Mouse (Mus musculus): Measurements from ENCODE around the gene Omt2b. TPM values are rescaled to one million over a fixed set of nuclear protein-coding genes. Genes with fewer than 3 reads are reported as not detected.
"Not testable (repeated sequence)": the region's sequence is repeated elsewhere in the genome, so short reads cannot be mapped to it uniquely, and the experiment has no call there.

The Omt2b gene
- total RNA-seq, 1 experiment, result not detected

GRCm38 (mm10) chr9:78360484-78360872 lies 33.1 kb downstream of the Omt2b start:
- DNase-seq (ENCODE audit: low read depth, low spot score), result no peak
- TF ChIP-seq ZC3H11A (IDR thresholded peaks at IDR 0.05; ENCODE audit: borderline replicate concordance, low read depth, low read length), result no peak
- no peak for TF ChIP-seq HCFC1 (IDR thresholded peaks at IDR 0.05; ENCODE audit: borderline replicate concordance, insufficient read depth, low read length)
- no peak for TF ChIP-seq MAFK (IDR thresholded peaks at IDR 0.05; ENCODE audit: insufficient read depth, low read depth, low read length)
- TF ChIP-seq ZNF384 (IDR thresholded peaks at IDR 0.05; ENCODE audit: low read depth, low read length), result no peak
- no peak for TF ChIP-seq CHD2 (IDR thresholded peaks at IDR 0.05; ENCODE audit: low read depth, low read length)
- H3K9me3 ChIP-seq (ENCODE audit: control insufficient read depth, insufficient read depth, low read depth, low read length), result no peaks in the 10 kb centered on the region
- peaks cover 11 to 16% of the 10 kb centered on the region in 2 experiments for H3K4me1 ChIP-seq (ENCODE audit: control insufficient read depth in 2 of 2, insufficient read depth in 2 of 2, low read length in 2 of 2, poor library complexity in 1 of 2)
- in situ Hi-C loops (cut with MboI; ENCODE audit: low sequenced_read_pairs in 2 of 2, unreplicated experiment in 2 of 2), result no loop called here
- no peaks in the 10 kb centered on the region for H3K36me3 ChIP-seq (ENCODE audit: control insufficient read depth, insufficient read depth, low read length, poor library complexity, severe bottlenecking)
- no peak overlapping the region for H3K9ac ChIP-seq (ENCODE audit: insufficient read depth, low read depth, low read length, poor library complexity, severe bottlenecking)
- H3K27ac ChIP-seq (ENCODE audit: insufficient read depth, low read depth, low read length, poor library complexity, severe bottlenecking), result peak overlapping the region; percentile 89
- no peak overlapping the region; a peak in 1 of 4 replicates for H3K4me3 ChIP-seq (ENCODE audit: insufficient read depth in 1 of 2, low read depth in 1 of 2, low read length in 2 of 2, poor library complexity in 1 of 2, severe bottlenecking in 1 of 2)

DNA sequence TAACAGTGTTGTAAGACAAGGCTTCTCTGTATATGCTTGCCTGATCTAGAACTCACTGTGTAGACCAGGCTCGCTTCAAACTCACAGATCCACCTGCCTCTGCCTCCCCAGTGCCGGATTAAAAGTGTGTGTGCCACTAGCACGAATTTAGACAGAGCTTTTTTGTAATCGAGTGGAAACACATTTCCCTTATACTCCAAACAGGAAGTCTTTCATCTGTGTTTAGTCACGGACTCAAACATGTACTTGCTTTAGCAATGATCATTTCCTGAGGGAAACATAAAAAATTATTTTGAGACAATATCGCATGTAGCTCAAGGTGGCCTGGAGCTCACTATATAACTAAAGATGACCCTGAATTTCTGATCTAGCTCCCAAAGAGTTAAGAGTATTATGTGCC lies 36.0 kb downstream of the Omt2b start:
- no peak overlapping the region for H3K4me3 ChIP-seq (ENCODE audit: insufficient read depth in 1 of 2, low read depth in 1 of 2, low read length in 2 of 2, poor library complexity in 1 of 2, severe bottlenecking in 1 of 2)

DNA sequence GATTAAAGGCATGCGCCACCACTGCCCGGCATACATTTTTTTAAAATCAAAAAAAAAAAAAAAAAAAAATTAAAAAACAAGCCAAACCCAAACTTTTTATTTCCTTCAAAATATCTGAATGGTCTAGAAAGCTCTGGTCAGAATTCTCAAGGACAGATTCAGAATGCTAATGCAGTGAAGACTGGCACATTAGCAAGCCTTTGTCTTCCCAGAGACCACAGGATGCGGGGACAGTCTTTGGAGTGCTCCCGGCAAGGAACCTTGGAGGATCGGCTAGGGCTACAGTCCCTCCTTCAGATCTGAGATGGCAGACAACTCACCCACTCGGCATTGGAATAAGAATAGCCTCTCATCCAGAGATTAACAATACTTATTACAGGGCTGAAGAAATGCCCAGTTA lies 37.3 kb downstream of the Omt2b start:
- TF ChIP-seq ZC3H11A (IDR thresholded peaks at IDR 0.05; ENCODE audit: borderline replicate concordance, low read depth, low read length) (no peak), CHD2 (IDR thresholded peaks at IDR 0.05; ENCODE audit: low read depth, low read length) (peak; percentile 51; the same call in 1 of the 2 replicates), ZNF384 (IDR thresholded peaks at IDR 0.05; ENCODE audit: low read depth, low read length) (peak; percentile 86), MAFK (IDR thresholded peaks at IDR 0.05; ENCODE audit: insufficient read depth, low read depth, low read length) (no peak), HCFC1 (IDR thresholded peaks at IDR 0.05; ENCODE audit: borderline replicate concordance, insufficient read depth, low read length) (no peak)
- DNase-seq (ENCODE audit: low read depth, low spot score), result peak; percentile 82
- Histone ChIP-seq H3K4me1 (ENCODE audit: control insufficient read depth in 2 of 2, insufficient read depth in 2 of 2, low read length in 2 of 2, poor library complexity in 1 of 2) (peaks cover 8 to 11% of the 10 kb centered on the region in 2 experiments), H3K9ac (ENCODE audit: insufficient read depth, low read depth, low read length, poor library complexity, severe bottlenecking) (no peak overlapping the region; the same call in 1 of the 2 replicates), H3K27ac (ENCODE audit: insufficient read depth, low read depth, low read length, poor library complexity, severe bottlenecking) (peak overlapping the region; percentile 96; the same call in 1 of the 2 replicates), H3K4me3 (ENCODE audit: insufficient read depth in 1 of 2, low read depth in 1 of 2, low read length in 2 of 2, poor library complexity in 1 of 2, severe bottlenecking in 1 of 2) (peak overlapping the region; percentile 9 to 28; a peak in 2 of 4 replicates), H3K9me3 (ENCODE audit: control insufficient read depth, insufficient read depth, low read depth, low read length) (no peaks in the 10 kb centered on the region), H3K36me3 (ENCODE audit: control insufficient read depth, insufficient read depth, low read length, poor library complexity, severe bottlenecking) (no peaks in the 10 kb centered on the region; the same call in 1 of the 2 replicates)
- in situ Hi-C loops (cut with MboI; ENCODE audit: low sequenced_read_pairs in 2 of 2, unreplicated experiment in 2 of 2), result no loop called here

More for the DNA sequence above, 36.0 kb downstream of the Omt2b start:
- TF ChIP-seq ZC3H11A (IDR thresholded peaks at IDR 0.05; ENCODE audit: borderline replicate concordance, low read depth, low read length) (no peak), HCFC1 (IDR thresholded peaks at IDR 0.05; ENCODE audit: borderline replicate concordance, insufficient read depth, low read length) (no peak), MAFK (IDR thresholded peaks at IDR 0.05; ENCODE audit: insufficient read depth, low read depth, low read length) (no peak), CHD2 (IDR thresholded peaks at IDR 0.05; ENCODE audit: low read depth, low read length) (no peak), ZNF384 (IDR thresholded peaks at IDR 0.05; ENCODE audit: low read depth, low read length) (no peak)
- Histone ChIP-seq H3K27ac (ENCODE audit: insufficient read depth, low read depth, low read length, poor library complexity, severe bottlenecking) (peak overlapping the region; percentile 96; the same call in 1 of the 2 replicates), H3K4me1 (ENCODE audit: control insufficient read depth in 2 of 2, insufficient read depth in 2 of 2, low read length in 2 of 2, poor library complexity in 1 of 2) (peaks cover 11 to 15% of the 10 kb centered on the region in 2 experiments), H3K9ac (ENCODE audit: insufficient read depth, low read depth, low read length, poor library complexity, severe bottlenecking) (peak overlapping the region; percentile 60; the same call in 1 of the 2 replicates), H3K9me3 (ENCODE audit: control insufficient read depth, insufficient read depth, low read depth, low read length) (no peaks in the 10 kb centered on the region), H3K36me3 (ENCODE audit: control insufficient read depth, insufficient read depth, low read length, poor library complexity, severe bottlenecking) (no peaks in the 10 kb centered on the region; the same call in 1 of the 2 replicates)
- DNase-seq (ENCODE audit: low read depth, low spot score), result no peak
- in situ Hi-C loops (cut with MboI; ENCODE audit: low sequenced_read_pairs in 2 of 2, unreplicated experiment in 2 of 2), result no loop called here

- no peaks in the 10 kb centered on the region; the same call in 1 of the 2 replicates for H3K36me3 ChIP-seq (ENCODE audit: control insufficient read depth, insufficient read depth, low read length, poor library complexity, severe bottlenecking)
- no peaks in the 10 kb centered on the region for H3K9me3 ChIP-seq (ENCODE audit: control insufficient read depth, insufficient read depth, low read depth, low read length)
- H3K4me3 ChIP-seq (ENCODE audit: insufficient read depth in 1 of 2, low read depth in 1 of 2, low read length in 2 of 2, poor library complexity in 1 of 2, severe bottlenecking in 1 of 2), result peak overlapping the region; percentile 21 to 54
- H3K9ac ChIP-seq (ENCODE audit: insufficient read depth, low read depth, low read length, poor library complexity, severe bottlenecking), result peak overlapping the region; percentile 78
- in situ Hi-C loops (cut with MboI; ENCODE audit: low sequenced_read_pairs in 2 of 2, unreplicated experiment in 2 of 2), result no loop called here
- DNase-seq (ENCODE audit: low read depth, low spot score), result no peak
- peak overlapping the region; percentile 96 for H3K27ac ChIP-seq (ENCODE audit: insufficient read depth, low read depth, low read length, poor library complexity, severe bottlenecking)
- TF ChIP-seq ZNF384 (IDR thresholded peaks at IDR 0.05; ENCODE audit: low read depth, low read length) (peak; percentile 85), MAFK (IDR thresholded peaks at IDR 0.05; ENCODE audit: insufficient read depth, low read depth, low read length) (no peak), HCFC1 (IDR thresholded peaks at IDR 0.05; ENCODE audit: borderline replicate concordance, insufficient read depth, low read length) (no peak)
- peaks cover 7 to 12% of the 10 kb centered on the region in 2 experiments for H3K4me1 ChIP-seq (ENCODE audit: control insufficient read depth in 2 of 2, insufficient read depth in 2 of 2, low read length in 2 of 2, poor library complexity in 1 of 2)
These were observed 38.6 kb downstream of the Omt2b start for GRCm38 (mm10) chr9:78365850-78366544.

DNA sequence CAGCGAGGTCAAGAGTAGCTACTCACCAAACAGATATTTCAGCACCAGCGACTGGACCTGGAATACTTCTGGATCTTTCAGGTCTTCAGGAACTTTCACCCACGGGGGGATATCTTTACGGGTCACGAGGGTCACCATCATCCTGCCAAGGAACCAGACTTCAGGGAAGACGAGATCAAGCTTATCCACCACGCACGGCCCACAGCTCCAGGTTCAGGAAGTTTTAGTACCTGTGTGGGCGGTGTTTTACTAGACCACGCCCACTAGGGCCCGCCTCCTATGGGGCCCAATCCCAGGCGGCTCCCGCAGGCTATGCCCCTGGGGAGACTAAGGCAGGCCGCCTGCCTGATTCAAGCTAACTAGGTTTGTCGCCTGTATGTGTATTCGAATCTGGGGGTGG lies 40.6 kb downstream of the Omt2b start, which contains the start of gene Dppa5a:
Dppa5a (minus strand) TSS at position 219 of the 400 bp plus-strand sequence.
- Histone ChIP-seq H3K4me1 (ENCODE audit: control insufficient read depth in 2 of 2, insufficient read depth in 2 of 2, low read length in 2 of 2, poor library complexity in 1 of 2) (peaks cover 6 to 17% of the 10 kb centered on the region in 2 experiments), H3K9ac (ENCODE audit: insufficient read depth, low read depth, low read length, poor library complexity, severe bottlenecking) (peak within 1 kb of the TSS; percentile 78), H3K27ac (ENCODE audit: insufficient read depth, low read depth, low read length, poor library complexity, severe bottlenecking) (peak within 1 kb of the TSS; percentile 96), H3K4me3 (ENCODE audit: insufficient read depth in 1 of 2, low read depth in 1 of 2, low read length in 2 of 2, poor library complexity in 1 of 2, severe bottlenecking in 1 of 2) (peak within 1 kb of the TSS; percentile 75 to 78)
- H3K36me3 ChIP-seq (ENCODE audit: control insufficient read depth, insufficient read depth, low read length, poor library complexity, severe bottlenecking); H3K9me3 ChIP-seq (ENCODE audit: control insufficient read depth, insufficient read depth, low read depth, low read length); in situ Hi-C loops (cut with MboI; ENCODE audit: low sequenced_read_pairs in 2 of 2, unreplicated experiment in 2 of 2): not testable (repeated sequence)
- DNase-seq (ENCODE audit: low read depth, low spot score), result peak; percentile 90
